11 mouse cellular contexts compared by ENCODE assay signal in genomic region chr7:27440014-27440413, GRCm38 (mm10). TPM values are rescaled to one million over a fixed set of nuclear protein-coding genes. Genes with fewer than 3 reads are reported as not detected.
A peak's percentile ranks its signal among the peaks of the same experiment; 100 is the strongest.
DNase-seq lines count a peak whose midpoint lies in the region; ATAC-seq and TF ChIP-seq lines count a peak whose summit lies in the region.
"Had no signal": no experiment of that assay in that cellular context is flagged by ENCODE, and none has a peak within 500 bp of the region (broad histone marks: within the 10 kb centered on the region; RNA-seq: fewer than 3 reads in every experiment).

No protein-coding gene starts in this region.

- H3K4me1 ChIP-seq in kidney, postnatal 0 days (replicated peaks; ENCODE audit: insufficient read depth, low read length), result no peaks in the 10 kb centered on the region
- H3K4me1 ChIP-seq in CH12.LX (ENCODE audit: control insufficient read depth in 1 of 2, insufficient read depth in 2 of 2), result no peaks in the 10 kb centered on the region
- no peaks in the 10 kb centered on the region for H3K4me1 ChIP-seq in kidney, embryonic 14.5 days (ENCODE audit: control insufficient read depth, insufficient read depth, low read length)

- no peak for ATAC-seq in kidney, postnatal 0 days (replicated peaks; ENCODE audit: low FRiP score, low read depth)
- ATAC-seq in kidney, embryonic 14.5 days (ENCODE audit: low FRiP score, low TSS enrichment), result no peak

- TF ChIP-seq RAD21 in CH12.LX (IDR thresholded peaks at IDR 0.05; ENCODE audit: low read depth, low read length), result no peak

- no peak for TF ChIP-seq EP300 in CH12.LX (IDR thresholded peaks at IDR 0.05; ENCODE audit: low read length)

- TF ChIP-seq CTCF in kidney, postnatal 0 days (IDR thresholded peaks at IDR 0.05; ENCODE audit: low read depth), result peak; percentile 40; the same call in 1 of the 2 replicates
- TF ChIP-seq CTCF in CH12.LX (conservative IDR thresholded peaks at IDR 0.05 in 1 of 2, IDR thresholded peaks at IDR 0.05 in 1 of 2; ENCODE audit: low read depth in 2 of 2, low read length in 2 of 2), result peak; percentile 32 to 38; a peak in 2 of 4 replicates

- H3K4me2 ChIP-seq in kidney, postnatal 0 days (ENCODE audit: low read length), result no peak overlapping the region
- H3K4me2 ChIP-seq in CH12.LX (ENCODE audit: insufficient read depth, low read depth, poor library complexity, severe bottlenecking), result no peak overlapping the region
- H3K4me2 ChIP-seq in kidney, embryonic 14.5 days (replicated peaks; ENCODE audit: low read depth, low read length), result no peak overlapping the region
- H3K4me2 ChIP-seq: hindbrain, embryonic 14.5 days had no signal

- no peak overlapping the region for H3K27ac ChIP-seq in kidney, postnatal 0 days
- no peak overlapping the region for H3K27ac ChIP-seq in CH12.LX (ENCODE audit: insufficient read depth, low read depth)
- H3K27ac ChIP-seq in kidney, embryonic 14.5 days (ENCODE audit: low read depth, low read length), result no peak overlapping the region
- H3K27ac ChIP-seq: hindbrain, embryonic 14.5 days had no signal

- H3K9me3 ChIP-seq in kidney, postnatal 0 days (replicated peaks; ENCODE audit: low read length), result no peaks in the 10 kb centered on the region
- H3K9me3 ChIP-seq in CH12.LX (replicated peaks; ENCODE audit: low read length), result peaks cover 12% of the 10 kb centered on the region
- no peaks in the 10 kb centered on the region; the same call in 1 of the 2 replicates for H3K9me3 ChIP-seq in kidney, embryonic 14.5 days (ENCODE audit: control insufficient read depth, low read length)

- H3K9ac ChIP-seq in kidney, postnatal 0 days (ENCODE audit: low read depth, low read length), result no peak overlapping the region
- H3K9ac ChIP-seq in CH12.LX (ENCODE audit: insufficient read depth, low read depth), result no peak overlapping the region
- no peak overlapping the region for H3K9ac ChIP-seq in kidney, embryonic 14.5 days (ENCODE audit: low read depth, low read length)
- H3K9ac ChIP-seq: hindbrain, embryonic 14.5 days had no signal

- H3K4me3 ChIP-seq in kidney, postnatal 0 days (replicated peaks; ENCODE audit: low read depth, low read length), result no peak overlapping the region
- H3K4me3 ChIP-seq in CH12.LX (replicated peaks in 1 of 3; ENCODE audit: low read depth in 2 of 3, low read length in 2 of 3, poor library complexity in 1 of 3), result no peak overlapping the region
- no peak overlapping the region for H3K4me3 ChIP-seq in kidney, embryonic 14.5 days (ENCODE audit: low read length)

- WGBS in kidney, postnatal 0 days, result 83% methylated on average over 4 of the region's 4 CpGs
- 80% methylated on average over 4 of the region's 4 CpGs for WGBS in kidney, embryonic 14.5 days

- H3K79me2 ChIP-seq in CH12.LX (replicated peaks; ENCODE audit: control insufficient read depth, extremely low read depth, insufficient read depth, poor library complexity, severe bottlenecking), result no peaks in the 10 kb centered on the region

- dilution Hi-C loops in CH12.LX (cut with MboI; ENCODE audit: extremely low pct_ligation_motif_present, extremely low pct_unique_long_range_greater_than_20kb, low sequenced_read_pairs), result no loop called here

- in situ Hi-C loops in CH12.LX (cut with MboI; ENCODE audit: low pct_ligation_motif_present, low pct_unique_long_range_greater_than_20kb, low sequenced_read_pairs), result no loop called here

- no peak for DNase-seq in kidney, postnatal 0 days (ENCODE audit: low spot score)
- no peak for DNase-seq in kidney, postnatal 25 days
- DNase-seq in A20 (ENCODE audit: low read depth, low spot score), result peak; percentile 30
- DNase-seq in CH12.LX (ENCODE audit: extremely low read depth), result no peak
- DNase-seq in ZHBTc4 (ENCODE audit: low read depth, low spot score), result peak; percentile 80
- no peak for DNase-seq in adrenal gland, postnatal 4 days (ENCODE audit: low spot score in 2 of 2)
- DNase-seq: cerebellum, adult 9-11 months; embryo, embryonic 11 days had no signal

- H3K36me3 ChIP-seq in kidney, postnatal 0 days (ENCODE audit: insufficient read depth, low read length), result no peaks in the 10 kb centered on the region
- no peaks in the 10 kb centered on the region for H3K36me3 ChIP-seq in CH12.LX (replicated peaks in 1 of 2; ENCODE audit: control insufficient read depth in 1 of 2, insufficient read depth in 1 of 2, low read length in 1 of 2)
- no peaks in the 10 kb centered on the region for H3K36me3 ChIP-seq in kidney, embryonic 14.5 days (ENCODE audit: control insufficient read depth, insufficient read depth, low read length)

- no peak for TF ChIP-seq POLR2A in CH12.LX (IDR thresholded peaks at IDR 0.05; ENCODE audit: low read depth, low read length)

- H3K27me3 ChIP-seq in kidney, postnatal 0 days (ENCODE audit: insufficient read depth, low read length), result no peaks in the 10 kb centered on the region
- H3K27me3 ChIP-seq in CH12.LX (replicated peaks), result peaks cover 41% of the 10 kb centered on the region
- H3K27me3 ChIP-seq in kidney, embryonic 14.5 days (ENCODE audit: control insufficient read depth, insufficient read depth, low read length), result peaks cover under 1% of the 10 kb centered on the region

TF ChIP-seq in CH12.LX, 34 proteins besides CTCF, POLR2A, EP300 and RAD21:
- TF ChIP-seq JUN (IDR thresholded peaks at IDR 0.05; ENCODE audit: insufficient read depth, low read depth, low read length) (no peak), CHD2 (IDR thresholded peaks at IDR 0.05; ENCODE audit: low read length) (no peak), CHD1 (IDR thresholded peaks at IDR 0.05; ENCODE audit: low read depth, low read length) (no peak), PAX5 (IDR thresholded peaks at IDR 0.05; ENCODE audit: low read length) (no peak), KAT2A (IDR thresholded peaks at IDR 0.05; ENCODE audit: insufficient replicate concordance, low read length) (no peak), SMC3 (IDR thresholded peaks at IDR 0.05; ENCODE audit: low read depth, low read length) (no peak), MXI1 (IDR thresholded peaks at IDR 0.05; ENCODE audit: low read depth, low read length) (no peak), SIN3A (IDR thresholded peaks at IDR 0.05; ENCODE audit: low read length) (no peak), USF2 (conservative IDR thresholded peaks at IDR 0.05; ENCODE audit: low read depth, low read length) (no peak), MAX (IDR thresholded peaks at IDR 0.05; ENCODE audit: low read length) (no peak), BHLHE40 (IDR thresholded peaks at IDR 0.05; ENCODE audit: low read depth, low read length) (no peak), ZKSCAN1 (IDR thresholded peaks at IDR 0.05; ENCODE audit: borderline replicate concordance, low read depth, low read length) (no peak), GABPA (IDR thresholded peaks at IDR 0.05; ENCODE audit: insufficient replicate concordance, low read depth, low read length) (no peak), HCFC1 (IDR thresholded peaks at IDR 0.05; ENCODE audit: low read depth, low read length) (no peak), JUND (conservative IDR thresholded peaks at IDR 0.05; ENCODE audit: low read depth, low read length) (no peak)
TF ChIP-seq in CH12.LX: peak in this region for 0.

RNA-seq across cellular contexts. Expression of gene Sptbn4, which starts 7.5 kb away (rescaled TPM):
- polyA plus RNA-seq in kidney, postnatal 0 days (2015; fragmentation: Nextera tagmentation; extraction: Ambion mirVana), result 0.17 and 0.28 TPM in 2 replicates
- total RNA-seq in CH12.LX (2012; rRNA removed), result 0.29 and 0.38 TPM in 2 replicates
- 0.18 and 0.21 TPM in 2 replicates for total RNA-seq in CH12.LX (2014; rRNA removed)
- 0.20 and 0.24 TPM in 2 replicates for polyA plus RNA-seq in CH12.LX (2012; ENCODE audit: insufficient read length, low read depth)
- total RNA-seq in adrenal gland, postnatal 4 days (2021), result 1 to 10 TPM; 1.2 to 1.4 TPM
- polyA plus RNA-seq in kidney, embryonic 14.5 days (2014; fragmentation: Nextera tagmentation; extraction: Ambion mirVana), result 0.39 and 0.54 TPM in 2 replicates
- total RNA-seq: granulocyte monocyte progenitor cell, adult 5-6 weeks had no signal

RNA-seq across cellular contexts. Expression of gene Blvrb, which starts 7.8 kb away (rescaled TPM):
- polyA plus RNA-seq in kidney, postnatal 0 days (2015; fragmentation: Nextera tagmentation; extraction: Ambion mirVana), result 33.4 and 40.1 TPM in 2 replicates
- total RNA-seq in CH12.LX (2012; rRNA removed) (6.3 and 9.4 TPM in 2 replicates), CH12.LX (2014; rRNA removed) (2.8 and 4.3 TPM in 2 replicates)
- 5.0 and 7.6 TPM in 2 replicates for polyA plus RNA-seq in CH12.LX (2012; ENCODE audit: insufficient read length, low read depth)
- 10 to 100 TPM; 58.4 to 62.1 TPM for total RNA-seq in adrenal gland, postnatal 4 days (2021)
- polyA plus RNA-seq in kidney, embryonic 14.5 days (2014; fragmentation: Nextera tagmentation; extraction: Ambion mirVana), result 40.6 and 41.2 TPM in 2 replicates

RNA-seq across cellular contexts. Expression of gene Sertad3, which starts 33.6 kb away (rescaled TPM):
- 24.0 and 25.3 TPM in 2 replicates for polyA plus RNA-seq in kidney, postnatal 0 days (2015; fragmentation: Nextera tagmentation; extraction: Ambion mirVana)
- total RNA-seq in CH12.LX (2012; rRNA removed), result 2.6 and 2.8 TPM in 2 replicates
- total RNA-seq in CH12.LX (2014; rRNA removed), result 2.7 and 3.9 TPM in 2 replicates
- polyA plus RNA-seq in CH12.LX (2012; ENCODE audit: insufficient read length, low read depth), result 1.8 and 2.7 TPM in 2 replicates
- 10 to 100 TPM; 16.7 to 17.3 TPM for total RNA-seq in adrenal gland, postnatal 4 days (2021)
- polyA plus RNA-seq in kidney, embryonic 14.5 days (2014; fragmentation: Nextera tagmentation; extraction: Ambion mirVana), result 25.1 TPM in 2 replicates

RNA-seq across cellular contexts. Expression of gene Sertad1, which starts 46.7 kb away (rescaled TPM):
- polyA plus RNA-seq in kidney, postnatal 0 days (2015; fragmentation: Nextera tagmentation; extraction: Ambion mirVana), result 41.6 and 44.3 TPM in 2 replicates
- 8.0 and 8.3 TPM in 2 replicates for total RNA-seq in CH12.LX (2012; rRNA removed)
- 8.1 and 9.1 TPM in 2 replicates for total RNA-seq in CH12.LX (2014; rRNA removed)
- 5.0 and 7.4 TPM in 2 replicates for polyA plus RNA-seq in CH12.LX (2012; ENCODE audit: insufficient read length, low read depth)
- 10 to 100 TPM; 18.1 to 18.8 TPM for total RNA-seq in adrenal gland, postnatal 4 days (2021)
- polyA plus RNA-seq in kidney, embryonic 14.5 days (2014; fragmentation: Nextera tagmentation; extraction: Ambion mirVana), result 35.6 and 43.1 TPM in 2 replicates

RNA-seq across cellular contexts. Expression of gene Prx, which starts 59.1 kb away (rescaled TPM):
- polyA plus RNA-seq in kidney, postnatal 0 days (2015; fragmentation: Nextera tagmentation; extraction: Ambion mirVana), result 4.1 and 4.7 TPM in 2 replicates
- total RNA-seq in CH12.LX (2012; rRNA removed) (0.21 TPM in 2 replicates), CH12.LX (2014; rRNA removed) (0.12 and 0.17 TPM in 2 replicates)
- 0.41 and 0.60 TPM in 2 replicates for polyA plus RNA-seq in CH12.LX (2012; ENCODE audit: insufficient read length, low read depth)
- total RNA-seq in adrenal gland, postnatal 4 days (2021), result 1 to 10 TPM; 7.0 to 8.8 TPM
- 1.2 and 1.6 TPM in 2 replicates for polyA plus RNA-seq in kidney, embryonic 14.5 days (2014; fragmentation: Nextera tagmentation; extraction: Ambion mirVana)

Comparison
In these comparisons a context has a peak if more than half of its experiments do, and no peak if none do; other contexts are left out.
1. DNase-seq: peak in A20 (single experiment) and ZHBTc4 (single experiment); none in kidney, postnatal 0 days (single experiment), kidney, postnatal 25 days (0 of 2), CH12.LX (single experiment) and adrenal gland, postnatal 4 days (0 of 2).